Mouse (Mus musculus) brown adipose tissue, adult 24 weeks (tissue): ENCODE data around the gene Adpgk. TPM values are rescaled to one million over a fixed set of nuclear protein-coding genes. Genes with fewer than 3 reads are reported as not detected.
"Not testable (repeated sequence)": the region's sequence is repeated elsewhere in the genome, so short reads cannot be mapped to it uniquely, and the experiment has no call there.

Source experiments
- H3K27ac ChIP-seq: fragments of 200-500 bp; replicated peaks from 2 replicates; pipeline ENCODE4 v1.5.1; 2012; ENCODE audit warnings: low read depth, mild to moderate bottlenecking, low read length
- H3K4me1 ChIP-seq: fragments of 200-500 bp; 2 replicates; pipeline ENCODE4 v1.6.1; 2012; ENCODE audit warnings: low read length, mixed read lengths; ENCODE audit not compliant: control insufficient read depth, insufficient read depth, insufficient read length
- H3K4me3 ChIP-seq: fragments of 200-500 bp; 2 replicates; pipeline ENCODE4 v1.5.1; 2012; ENCODE audit warnings: low read depth, mild to moderate bottlenecking, low read length, moderate library complexity; ENCODE audit not compliant: insufficient read depth
- polyA plus RNA-seq: library from polyadenylated mRNA; stranded (reverse); fragments of >200 nt; gene quantifications from 2 replicates; pipeline ENCODE4 v1.2.4, GENCODE M21; 2012; ENCODE audit not compliant: missing spikeins, insufficient read depth, insufficient read length

Adpgk gene
- polyA plus RNA-seq, 1 experiment: 9.3 TPM

- Histone ChIP-seq H3K4me1 (no peaks in the 10 kb centered on the region), H3K27ac (no peak overlapping the region), H3K4me3 (no peak overlapping the region)
Measured at GRCm38 (mm10) chr9:59330055-59330454, 38.7 kb downstream of the Adpgk start.

GRCm38 (mm10) chr9:59336539-59336938 lies 45.2 kb downstream of the Adpgk start:
- H3K27ac ChIP-seq: no peak overlapping the region
- H3K4me3 ChIP-seq: no peak overlapping the region
- no peaks in the 10 kb centered on the region for H3K4me1 ChIP-seq

GRCm38 (mm10) chr9:59337889-59338288 lies 46.5 kb downstream of the Adpgk start:
- H3K27ac ChIP-seq: no peak overlapping the region
- no peaks in the 10 kb centered on the region for H3K4me1 ChIP-seq
- no peak overlapping the region for H3K4me3 ChIP-seq

GRCm38 (mm10) chr9:59338411-59338810 lies 47.1 kb downstream of the Adpgk start:
- no peak overlapping the region for H3K4me3 ChIP-seq
- no peak overlapping the region for H3K27ac ChIP-seq
- no peaks in the 10 kb centered on the region for H3K4me1 ChIP-seq

- Histone ChIP-seq H3K4me1 (no peaks in the 10 kb centered on the region), H3K4me3 (no peak overlapping the region), H3K27ac (no peak overlapping the region)
Measured at GRCm38 (mm10) chr9:59339107-59339506, 47.7 kb downstream of the Adpgk start.

- no peak overlapping the region for H3K27ac ChIP-seq
- H3K4me1 ChIP-seq: no peaks in the 10 kb centered on the region
- H3K4me3 ChIP-seq: no peak overlapping the region
Measured at GRCm38 (mm10) chr9:59340002-59340401, 48.6 kb downstream of the Adpgk start.

GRCm38 (mm10) chr9:59346176-59346575 lies 54.8 kb downstream of the Adpgk start:
- H3K27ac ChIP-seq: no peak overlapping the region
- H3K4me3 ChIP-seq: no peak overlapping the region
- no peaks in the 10 kb centered on the region for H3K4me1 ChIP-seq

- no peaks in the 10 kb centered on the region for H3K4me1 ChIP-seq
- H3K4me3 ChIP-seq: peak overlapping the region; percentile 64
- peak overlapping the region; percentile 60 for H3K27ac ChIP-seq
Measured at GRCm38 (mm10) chr9:59352586-59353252, 61.4 kb downstream of the Adpgk start.

GRCm38 (mm10) chr9:59353253-59353639 lies 61.9 kb downstream of the Adpgk start, which contains the start of gene Bbs4:
Gene Bbs4 (minus strand): TSS chr9:59353508.
- Histone ChIP-seq H3K4me3 (peak within 1 kb of the TSS; percentile 64), H3K4me1 (no peaks in the 10 kb centered on the region), H3K27ac (peak within 1 kb of the TSS; percentile 75)

GRCm38 (mm10) chr9:59358041-59358440 lies 66.7 kb downstream of the Adpgk start:
- not testable (repeated sequence) for H3K27ac ChIP-seq, H3K4me1 ChIP-seq, H3K4me3 ChIP-seq

- not testable (repeated sequence) for H3K4me3 ChIP-seq, H3K27ac ChIP-seq, H3K4me1 ChIP-seq
Measured at GRCm38 (mm10) chr9:59360487-59360886, 69.1 kb downstream of the Adpgk start.

- Histone ChIP-seq H3K27ac (no peak overlapping the region), H3K4me3 (no peak overlapping the region), H3K4me1 (no peaks in the 10 kb centered on the region)
Measured at GRCm38 (mm10) chr9:59369220-59369619, 77.9 kb downstream of the Adpgk start.

- no peak overlapping the region for H3K4me3 ChIP-seq
- no peaks in the 10 kb centered on the region for H3K4me1 ChIP-seq
- no peak overlapping the region for H3K27ac ChIP-seq
Measured at GRCm38 (mm10) chr9:59369646-59370045, 78.3 kb downstream of the Adpgk start.

Other genes with a start within 250 kb of the Adpgk start
- gene Bbs4, start 62.0 kb downstream of the Adpgk start, polyA plus RNA-seq: 2.2 and 2.9 TPM in 2 replicates
- gene Arih1, start 195.1 kb downstream of the Adpgk start, polyA plus RNA-seq: 38.9 and 39.7 TPM in 2 replicates
- gene Hexa, start 248.0 kb downstream of the Adpgk start, polyA plus RNA-seq: 34.3 and 45.5 TPM in 2 replicates
- gene Tmem202, start 248.3 kb downstream of the Adpgk start, polyA plus RNA-seq: not detected in 2 replicates